Mouse (Mus musculus) spleen, adult 2 months (tissue): ENCODE results near the gene Dlx6.

Source experiments
- CTCF ChIP-seq: fragments of 200-500 bp; IDR thresholded peaks from 2 replicates; pipeline ENCODE4 v1.5.1; 2011; ENCODE audit warnings: mild to moderate bottlenecking, inconsistent platforms; ENCODE audit not compliant: insufficient read depth, insufficient read length, insufficient replicate concordance; ENCODE audit errors: extremely low read depth
- POLR2A ChIP-seq: fragments of 200-500 bp; IDR thresholded peaks from 2 replicates; pipeline ENCODE4 v1.6.1; 2011; ENCODE audit warnings: low read depth, low read length, inconsistent platforms

DNA sequence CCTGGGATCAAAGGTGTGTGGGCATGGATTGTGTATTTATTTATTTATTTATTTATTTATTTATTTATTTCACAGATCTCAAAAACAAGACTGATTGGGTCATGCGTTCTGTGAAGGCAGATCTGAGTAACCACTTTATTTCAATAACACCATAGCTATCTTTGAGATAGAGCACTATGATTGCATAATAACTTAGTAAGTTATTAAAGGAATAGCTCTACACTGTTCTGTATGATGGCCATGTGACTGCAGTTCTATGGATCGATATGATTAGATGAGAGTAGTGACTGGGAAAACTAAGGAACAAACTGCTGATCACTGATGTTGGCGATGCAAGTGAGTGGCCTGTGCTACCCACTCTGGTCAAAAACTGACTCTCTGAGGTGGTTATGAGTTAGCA lies 23.1 kb downstream of the Dlx6 start:
- TF ChIP-seq CTCF (no peak), POLR2A (no peak)
